Mouse (Mus musculus) small intestine, adult 2 months (tissue): Measurements from ENCODE around the gene Krtap29-1.

Experiments
- CTCF ChIP-seq: fragments of 200-500 bp; IDR thresholded peaks from 2 replicates; pipeline ENCODE4 v1.5.1; 2012; ENCODE audit warnings: low read depth, mild to moderate bottlenecking, control low read depth, inconsistent platforms, low read length, moderate library complexity, mixed read lengths; ENCODE audit not compliant: insufficient replicate concordance, insufficient read length; ENCODE audit errors: extremely low read depth
- POLR2A ChIP-seq: fragments of 200-500 bp; IDR thresholded peaks from 2 replicates; pipeline ENCODE4 v1.6.1; 2012; ENCODE audit warnings: low read depth, mild to moderate bottlenecking, control low read depth, inconsistent platforms, low read length, moderate library complexity

GRCm38 (mm10) chr11:99948175-99948574 is 30.7 kb downstream of the Krtap29-1 start, which contains the start of gene Krtap9-5:
- TF ChIP-seq POLR2A (no peak), CTCF (no peak)
